Mouse (Mus musculus) olfactory bulb, adult 2 months (tissue): ENCODE data around the gene Scrg1.

Source experiments
- CTCF ChIP-seq: fragments of 200-500 bp; IDR thresholded peaks from 2 replicates; pipeline ENCODE4 v1.5.1; 2012; ENCODE audit warnings: low read depth, mild to moderate bottlenecking, low read length, moderate library complexity; ENCODE audit not compliant: insufficient read depth
- POLR2A ChIP-seq: fragments of 200-500 bp; IDR thresholded peaks from 2 replicates; pipeline ENCODE4 v1.6.1; 2012; ENCODE audit warnings: mild to moderate bottlenecking, low read depth, low read length, moderate library complexity; ENCODE audit not compliant: insufficient read depth

DNA sequence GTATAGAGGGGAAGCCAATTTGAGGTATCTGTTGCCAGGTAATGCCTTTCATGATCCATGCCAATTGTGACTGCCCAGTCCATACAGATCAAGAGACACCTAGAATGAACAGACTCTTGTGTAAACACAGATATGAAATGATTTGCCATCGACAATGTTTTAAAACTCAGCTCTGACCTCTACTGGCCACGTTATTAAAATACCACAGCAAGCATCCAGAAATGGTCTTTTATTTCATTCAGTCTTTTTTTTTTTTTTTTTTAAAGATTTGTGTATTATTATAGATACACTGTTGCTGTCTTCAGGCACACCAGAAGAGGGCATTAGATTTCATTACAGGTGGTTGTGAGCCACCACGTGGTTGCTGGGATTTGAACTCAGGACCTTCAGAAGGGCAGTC, 29.6 kb upstream of the Scrg1 start:
- TF ChIP-seq CTCF (no peak), POLR2A (no peak)
